Mouse (Mus musculus): Measurements from ENCODE around the gene Sipa1l1. TPM values are rescaled to one million over a fixed set of nuclear protein-coding genes. Genes with fewer than 3 reads are reported as not detected.
"Not testable (repeated sequence)": the region's sequence is repeated elsewhere in the genome, so short reads cannot be mapped to it uniquely, and the experiment has no call there.

Gene Sipa1l1
- polyA plus RNA-seq, 1 experiment: 181 TPM

- DNase-seq (ENCODE audit: extremely low spot score in 1 of 2, low spot score in 1 of 2): no peak
These were observed 4.5 kb downstream of the Sipa1l1 start for GRCm38 (mm10) chr12:82173623-82174022.

GRCm38 (mm10) chr12:82175709-82176108, 6.6 kb downstream of the Sipa1l1 start:
- no peak for DNase-seq (ENCODE audit: extremely low spot score in 1 of 2, low spot score in 1 of 2)

GRCm38 (mm10) chr12:82178636-82179035, 9.5 kb downstream of the Sipa1l1 start:
- DNase-seq (ENCODE audit: extremely low spot score in 1 of 2, low spot score in 1 of 2): no peak

GRCm38 (mm10) chr12:82179626-82180025, 10.5 kb downstream of the Sipa1l1 start:
- DNase-seq (ENCODE audit: extremely low spot score in 1 of 2, low spot score in 1 of 2): no peak

GRCm38 (mm10) chr12:82186156-82186555, 17.0 kb downstream of the Sipa1l1 start:
- not testable (repeated sequence) for DNase-seq (ENCODE audit: extremely low spot score in 1 of 2, low spot score in 1 of 2)

- no peak for DNase-seq (ENCODE audit: extremely low spot score in 1 of 2, low spot score in 1 of 2)
These were observed 17.6 kb downstream of the Sipa1l1 start for GRCm38 (mm10) chr12:82186740-82187139.

GRCm38 (mm10) chr12:82187178-82187839, 18.2 kb downstream of the Sipa1l1 start:
- DNase-seq (ENCODE audit: extremely low spot score in 1 of 2, low spot score in 1 of 2): no peak

GRCm38 (mm10) chr12:82188321-82189075, 19.4 kb downstream of the Sipa1l1 start:
- no peak for DNase-seq (ENCODE audit: extremely low spot score in 1 of 2, low spot score in 1 of 2)

- no peak for DNase-seq (ENCODE audit: extremely low spot score in 1 of 2, low spot score in 1 of 2)
These were observed 20.1 kb downstream of the Sipa1l1 start for GRCm38 (mm10) chr12:82189076-82189675.

GRCm38 (mm10) chr12:82189715-82190581, 20.8 kb downstream of the Sipa1l1 start:
- no peak for DNase-seq (ENCODE audit: extremely low spot score in 1 of 2, low spot score in 1 of 2)

- no peak for DNase-seq (ENCODE audit: extremely low spot score in 1 of 2, low spot score in 1 of 2)
These were observed 21.5 kb downstream of the Sipa1l1 start for GRCm38 (mm10) chr12:82190582-82190965.

GRCm38 (mm10) chr12:82191686-82192085, 22.6 kb downstream of the Sipa1l1 start:
- no peak for DNase-seq (ENCODE audit: extremely low spot score in 1 of 2, low spot score in 1 of 2)

- no peak for DNase-seq (ENCODE audit: extremely low spot score in 1 of 2, low spot score in 1 of 2)
These were observed 23.5 kb downstream of the Sipa1l1 start for GRCm38 (mm10) chr12:82192641-82193054.

- no peak for DNase-seq (ENCODE audit: extremely low spot score in 1 of 2, low spot score in 1 of 2)
These were observed 24.4 kb downstream of the Sipa1l1 start for GRCm38 (mm10) chr12:82193476-82193875.

GRCm38 (mm10) chr12:82194919-82195318, 25.8 kb downstream of the Sipa1l1 start:
- DNase-seq (ENCODE audit: extremely low spot score in 1 of 2, low spot score in 1 of 2): no peak

- no peak for DNase-seq (ENCODE audit: extremely low spot score in 1 of 2, low spot score in 1 of 2)
These were observed 27.1 kb downstream of the Sipa1l1 start for GRCm38 (mm10) chr12:82196213-82196612.

- DNase-seq (ENCODE audit: extremely low spot score in 1 of 2, low spot score in 1 of 2): no peak
These were observed 27.6 kb downstream of the Sipa1l1 start for GRCm38 (mm10) chr12:82196615-82197146.

GRCm38 (mm10) chr12:82197207-82197606, 28.1 kb downstream of the Sipa1l1 start:
- no peak for DNase-seq (ENCODE audit: extremely low spot score in 1 of 2, low spot score in 1 of 2)

- DNase-seq (ENCODE audit: extremely low spot score in 1 of 2, low spot score in 1 of 2): no peak
These were observed 30.2 kb downstream of the Sipa1l1 start for GRCm38 (mm10) chr12:82199286-82199685.

GRCm38 (mm10) chr12:82204106-82204505, 35.0 kb downstream of the Sipa1l1 start:
- no peak for DNase-seq (ENCODE audit: extremely low spot score in 1 of 2, low spot score in 1 of 2)

Measured in frontal cortex, adult 2 months (tissue).